In genomic region chr4:134352261-134352707, GRCm38 (mm10) we compare ENCODE assay signal across 19 mouse cellular contexts. TPM values are rescaled to one million over a fixed set of nuclear protein-coding genes. Genes with fewer than 3 reads are reported as not detected.
DNase-seq lines count a peak whose midpoint lies in the region; ATAC-seq and TF ChIP-seq lines count a peak whose summit lies in the region.
"Had no signal": no experiment of that assay in that cellular context is flagged by ENCODE, and none has a peak within 500 bp of the region (broad histone marks: within the 10 kb centered on the region; RNA-seq: fewer than 3 reads in every experiment).

No protein-coding gene starts in this region.

- TF ChIP-seq CTCF in E14TG2a.4 (conservative IDR thresholded peaks at IDR 0.05; ENCODE audit: low read length): no peak

- H3K27me3 ChIP-seq in heart, embryonic 11.5 days (ENCODE audit: control insufficient read depth, insufficient read depth, low read length): 0 out of 2 replicates have a peak, but pooled peaks cover 3% of the 10 kb centered on the region
- H3K27me3 ChIP-seq in kidney, embryonic 16.5 days (ENCODE audit: insufficient read depth, low read length): no peaks in the 10 kb centered on the region
- peaks cover 3% of the 10 kb centered on the region; the same call in 1 of the 2 replicates for H3K27me3 ChIP-seq in E14TG2a.4 (ENCODE audit: insufficient read depth, low read length)
- H3K27me3 ChIP-seq in intestine, embryonic 16.5 days (replicated peaks; ENCODE audit: control insufficient read depth, insufficient read depth, low read length): no peaks in the 10 kb centered on the region
- H3K27me3 ChIP-seq: lung, embryonic 15.5 days had no signal

- no peak overlapping the region for H3K4me2 ChIP-seq in heart, embryonic 11.5 days
- H3K4me2 ChIP-seq in kidney, embryonic 16.5 days (replicated peaks; ENCODE audit: low read depth, low read length): no peak overlapping the region
- H3K4me2 ChIP-seq in intestine, embryonic 16.5 days (ENCODE audit: low read depth, low read length): no peak overlapping the region
- H3K4me2 ChIP-seq: limb, embryonic 12.5 days; liver, embryonic 13.5 days; lung, embryonic 15.5 days had no signal

- intact Hi-C loops in heart, postnatal 36 days (cut with DNase I): no loop called here

- H3K9ac ChIP-seq in heart, embryonic 11.5 days (ENCODE audit: low read depth, low read length): 0 out of 2 replicates have a peak overlapping the region, but pooled peaks have one; percentile 2
- H3K9ac ChIP-seq in kidney, embryonic 16.5 days (replicated peaks; ENCODE audit: low read length): 0 out of 2 replicates have a peak overlapping the region, but pooled peaks have one; percentile 8
- peak overlapping the region; percentile 4; the same call in 1 of the 2 replicates for H3K9ac ChIP-seq in intestine, embryonic 16.5 days (ENCODE audit: low read depth, low read length)
- H3K9ac ChIP-seq: limb, embryonic 12.5 days; liver, embryonic 13.5 days; lung, embryonic 15.5 days had no signal

- DNase-seq in heart, postnatal 36 days: no peak
- no peak for DNase-seq in kidney, postnatal 4 days
- no peak for DNase-seq in frontal cortex, postnatal 25 days (ENCODE audit: low spot score in 2 of 2)
- DNase-seq: B cell, adult 2 months; cerebellum, adult 9-10 months; kidney, adult 8-10 months; liver, embryonic 13.5 days; lung, postnatal 4 days; right cerebral cortex, postnatal 4 days had no signal

- 68% methylated on average over 12 of the region's 12 CpGs for WGBS in heart, embryonic 11.5 days (ENCODE audit: insufficient replicate concordance)
- 72% methylated on average over 12 of the region's 12 CpGs for WGBS in kidney, embryonic 16.5 days
- 69% methylated on average over 12 of the region's 12 CpGs for WGBS in intestine, embryonic 16.5 days

- no peak overlapping the region for H3K4me3 ChIP-seq in heart, embryonic 11.5 days (ENCODE audit: low read depth, low read length)
- H3K4me3 ChIP-seq in kidney, embryonic 16.5 days (ENCODE audit: low read length): no peak overlapping the region
- peak overlapping the region; percentile 50 for H3K4me3 ChIP-seq in E14TG2a.4 (replicated peaks; ENCODE audit: low read length)
- H3K4me3 ChIP-seq in intestine, embryonic 16.5 days (ENCODE audit: low read length): no peak overlapping the region
- H3K4me3 ChIP-seq: limb, embryonic 12.5 days; liver, embryonic 13.5 days; lung, embryonic 15.5 days had no signal

- H3K27ac ChIP-seq in heart, embryonic 11.5 days (ENCODE audit: low read depth, low read length): no peak overlapping the region
- H3K27ac ChIP-seq in kidney, embryonic 16.5 days (ENCODE audit: low read length): no peak overlapping the region
- H3K27ac ChIP-seq in intestine, embryonic 16.5 days (ENCODE audit: low read length): 0 out of 2 replicates have a peak overlapping the region, but pooled peaks have one; percentile 35
- H3K27ac ChIP-seq: limb, embryonic 12.5 days; liver, embryonic 13.5 days; lung, embryonic 15.5 days had no signal

- peaks cover 46% of the 10 kb centered on the region for H3K4me1 ChIP-seq in heart, embryonic 11.5 days (ENCODE audit: control insufficient read depth, insufficient read depth, low read length)
- peaks cover 44% of the 10 kb centered on the region for H3K4me1 ChIP-seq in kidney, embryonic 16.5 days (ENCODE audit: insufficient read depth, low read length)
- peaks cover 76% of the 10 kb centered on the region for H3K4me1 ChIP-seq in E14TG2a.4 (replicated peaks; ENCODE audit: low read depth, low read length)
- H3K4me1 ChIP-seq in intestine, embryonic 16.5 days (ENCODE audit: control insufficient read depth, insufficient read depth, low read length): peaks cover 34% of the 10 kb centered on the region

- ATAC-seq in heart, embryonic 11.5 days (replicated peaks; ENCODE audit: insufficient number of reproducible peaks, low FRiP score, low TSS enrichment): no peak
- no peak for ATAC-seq in kidney, embryonic 16.5 days (ENCODE audit: low FRiP score, low TSS enrichment)
- no peak for ATAC-seq in intestine, embryonic 16.5 days
- ATAC-seq: forebrain, embryonic 14.5 days had no signal

- H3K36me3 ChIP-seq in heart, embryonic 11.5 days (ENCODE audit: control insufficient read depth, insufficient read depth, low read length): no peaks in the 10 kb centered on the region
- H3K36me3 ChIP-seq in kidney, embryonic 16.5 days (ENCODE audit: insufficient read depth, low read length): no peaks in the 10 kb centered on the region
- H3K36me3 ChIP-seq in E14TG2a.4 (ENCODE audit: insufficient read depth, low read length): peaks cover 35% of the 10 kb centered on the region
- H3K36me3 ChIP-seq in intestine, embryonic 16.5 days (ENCODE audit: control insufficient read depth, insufficient read depth, low read length): no peaks in the 10 kb centered on the region
- H3K36me3 ChIP-seq: limb, embryonic 12.5 days; liver, embryonic 13.5 days; lung, embryonic 15.5 days had no signal

- no peaks in the 10 kb centered on the region for H3K9me3 ChIP-seq in heart, embryonic 11.5 days (replicated peaks; ENCODE audit: control insufficient read depth, low read length)
- H3K9me3 ChIP-seq in kidney, embryonic 16.5 days (ENCODE audit: low read length): no peaks in the 10 kb centered on the region
- H3K9me3 ChIP-seq in E14TG2a.4 (ENCODE audit: low read length): no peaks in the 10 kb centered on the region
- no peaks in the 10 kb centered on the region for H3K9me3 ChIP-seq in intestine, embryonic 16.5 days (ENCODE audit: control insufficient read depth, low read length)
- H3K9me3 ChIP-seq: limb, embryonic 12.5 days; liver, embryonic 13.5 days; lung, embryonic 15.5 days had no signal

RNA-seq across cellular contexts. Expression of gene Slc30a2, which starts 9.3 kb away (rescaled TPM):
- 0.26 TPM in 1 of 2 replicates, not detected in the other for polyA plus RNA-seq in heart, embryonic 11.5 days (2014; fragmentation: Nextera tagmentation; extraction: Ambion mirVana)
- total RNA-seq in heart, postnatal 36 days (2021): under 1 TPM; 0.35 to 0.50 TPM
- 0.92 and 1.4 TPM in 2 replicates for polyA plus RNA-seq in kidney, embryonic 16.5 days (2015; fragmentation: Nextera tagmentation; extraction: Ambion mirVana)
- 7.4 and 10.6 TPM in 2 replicates for polyA plus RNA-seq in intestine, embryonic 16.5 days (2015; fragmentation: Nextera tagmentation; extraction: Ambion mirVana)
- total RNA-seq: common myeloid progenitor, adult 5-6 weeks; granulocyte monocyte progenitor cell, adult 5-6 weeks; layer of hippocampus, postnatal 14 days had no signal
- polyA plus RNA-seq: liver, embryonic 13.5 days had no signal

RNA-seq across cellular contexts. Expression of gene Extl1, which starts 31.4 kb away (rescaled TPM):
- polyA plus RNA-seq in heart, embryonic 11.5 days (2014; fragmentation: Nextera tagmentation; extraction: Ambion mirVana): 2.0 and 2.7 TPM in 2 replicates
- total RNA-seq in heart, postnatal 36 days (2021): 10 to 100 TPM; 17.3 to 20.0 TPM
- 0.32 and 0.61 TPM in 2 replicates for polyA plus RNA-seq in kidney, embryonic 16.5 days (2015; fragmentation: Nextera tagmentation; extraction: Ambion mirVana)
- 1.6 and 1.7 TPM in 2 replicates for polyA plus RNA-seq in intestine, embryonic 16.5 days (2015; fragmentation: Nextera tagmentation; extraction: Ambion mirVana)
- total RNA-seq: common myeloid progenitor, adult 5-6 weeks; granulocyte monocyte progenitor cell, adult 5-6 weeks had no signal

RNA-seq across cellular contexts. Expression of gene Trim63, which starts 37.4 kb away (rescaled TPM):
- polyA plus RNA-seq in heart, embryonic 11.5 days (2014; fragmentation: Nextera tagmentation; extraction: Ambion mirVana): 21.6 and 22.1 TPM in 2 replicates
- total RNA-seq in heart, postnatal 36 days (2021): 100 to 1,000 TPM; 234 to 314 TPM
- polyA plus RNA-seq in kidney, embryonic 16.5 days (2015; fragmentation: Nextera tagmentation; extraction: Ambion mirVana): 3.3 and 4.1 TPM in 2 replicates
- polyA plus RNA-seq in intestine, embryonic 16.5 days (2015; fragmentation: Nextera tagmentation; extraction: Ambion mirVana): 1.3 and 1.9 TPM in 2 replicates
- total RNA-seq: common myeloid progenitor, adult 5-6 weeks; granulocyte monocyte progenitor cell, adult 5-6 weeks had no signal
- polyA plus RNA-seq: forebrain, embryonic 14.5 days had no signal

RNA-seq across cellular contexts. Expression of gene Pafah2, which starts 43.8 kb away (rescaled TPM):
- polyA plus RNA-seq in heart, embryonic 11.5 days (2014; fragmentation: Nextera tagmentation; extraction: Ambion mirVana): 11.7 and 11.8 TPM in 2 replicates
- 1 to 10 TPM; 6.8 to 8.0 TPM for total RNA-seq in heart, postnatal 36 days (2021)
- 19.5 and 20.1 TPM in 2 replicates for polyA plus RNA-seq in kidney, embryonic 16.5 days (2015; fragmentation: Nextera tagmentation; extraction: Ambion mirVana)
- 61.6 and 69.2 TPM in 2 replicates for polyA plus RNA-seq in intestine, embryonic 16.5 days (2015; fragmentation: Nextera tagmentation; extraction: Ambion mirVana)
